Mouse (Mus musculus) kidney, adult 2 months (tissue): ENCODE data around the gene Serpini2.

Source experiments
- CTCF ChIP-seq: fragments of 200-500 bp; conservative IDR thresholded peaks from 2 replicates; pipeline ENCODE4 v1.5.1; 2011; ENCODE audit warnings: low read depth, mild to moderate bottlenecking, control low read depth, low read length, moderate library complexity, mixed read lengths; ENCODE audit not compliant: insufficient read depth, insufficient read length
- POLR2A ChIP-seq: fragments of 200-500 bp; IDR thresholded peaks from one replicate; pipeline ENCODE4 v1.6.1; 2011; ENCODE audit warnings: low read depth, low read length, control low read depth

- TF ChIP-seq CTCF = no peak
- TF ChIP-seq POLR2A = no peak
Measured at GRCm38 (mm10) chr3:75305584-75305983, 35.7 kb upstream of the Serpini2 start.
